Mouse (Mus musculus) midbrain, embryonic 13.5 days (tissue): Measurements from ENCODE around the gene Fmn2. TPM values are rescaled to one million over a fixed set of nuclear protein-coding genes. Genes with fewer than 3 reads are reported as not detected.

Experiments used
- ATAC-seq: fragments of 200-750 bp; cut with Nextera tagmentation; 2 replicates; pipeline ENCODE4 v1.8.0; 2017; ENCODE audit warnings: mild to moderate bottlenecking, moderate TSS enrichment, moderate library complexity
- H3K27ac ChIP-seq: fragments of 300-500 bp; sonication (generic); 2 replicates; pipeline ENCODE4 v1.5.1; 2015; ENCODE audit warnings: inconsistent platforms, mild to moderate bottlenecking, moderate library complexity
- H3K27me3 ChIP-seq: fragments of 300-500 bp; sonication (generic); 2 replicates; pipeline ENCODE4 v1.6.1; 2015; ENCODE audit warnings: mild to moderate bottlenecking, inconsistent platforms
- H3K36me3 ChIP-seq: fragments of 300-500 bp; sonication (generic); 2 replicates; pipeline ENCODE4 v1.6.1; 2015; ENCODE audit warnings: mild to moderate bottlenecking, inconsistent platforms
- H3K4me1 ChIP-seq: fragments of 300-500 bp; sonication (generic); replicated peaks from 2 replicates; pipeline ENCODE4 v1.6.1; 2015; ENCODE audit warnings: inconsistent platforms
- H3K4me2 ChIP-seq: fragments of 300-500 bp; sonication (generic); replicated peaks from 2 replicates; pipeline ENCODE4 v1.6.1; 2015; ENCODE audit warnings: moderate library complexity, mild to moderate bottlenecking, inconsistent platforms
- H3K4me3 ChIP-seq: fragments of 300-500 bp; sonication (generic); replicated peaks from 2 replicates; pipeline ENCODE4 v1.5.1; 2015; ENCODE audit warnings: mild to moderate bottlenecking, inconsistent platforms
- H3K9ac ChIP-seq: fragments of 300-500 bp; sonication (generic); replicated peaks from 2 replicates; pipeline ENCODE4 v1.6.1; 2015; ENCODE audit warnings: mild to moderate bottlenecking, inconsistent platforms
- H3K9me3 ChIP-seq: fragments of 300-500 bp; sonication (generic); 2 replicates; pipeline ENCODE4 v1.6.1; 2016; ENCODE audit warnings: mild to moderate bottlenecking, inconsistent platforms
- WGBS: fragments of 180-500 bp; shearing (Covaris S2); methylation state at CpG from one replicate; pipeline ENCODE4 v1.1.7; 2015; 5-methylcytosine and 5-hydroxymethylcytosine counted together
- polyA plus RNA-seq: library from polyadenylated mRNA; unstranded; fragments of >200 nt; fragmentation: Nextera tagmentation; extraction: Ambion mirVana; gene quantifications from 2 replicates; pipeline ENCODE4 v1.2.1, GENCODE M21; 2015

Fmn2 gene
- polyA plus RNA-seq, 1 experiment from 2014 or later = 9.9 TPM

GRCm38 (mm10) chr1:174521976-174522770 lies 20.5 kb downstream of the Fmn2 start:
- 67% methylated on average over 5 of the region's 5 CpGs for WGBS
- H3K27me3 ChIP-seq = no peaks in the 10 kb centered on the region
- no peak overlapping the region for H3K4me2 ChIP-seq
- no peak overlapping the region for H3K9ac ChIP-seq
- ATAC-seq = peak; percentile 40; the same call in 1 of the 2 replicates
- peaks cover 19% of the 10 kb centered on the region for H3K4me1 ChIP-seq
- H3K9me3 ChIP-seq = no peaks in the 10 kb centered on the region
- 0 out of 2 replicates have a peak, but pooled peaks cover 2% of the 10 kb centered on the region for H3K36me3 ChIP-seq
- no peak overlapping the region for H3K27ac ChIP-seq
- no peak overlapping the region for H3K4me3 ChIP-seq

- H3K4me1 ChIP-seq = peaks cover 19% of the 10 kb centered on the region
- H3K36me3 ChIP-seq = 0 out of 2 replicates have a peak, but pooled peaks cover 2% of the 10 kb centered on the region
- H3K9ac ChIP-seq = no peak overlapping the region
- H3K27me3 ChIP-seq = no peaks in the 10 kb centered on the region
- 0 out of 2 replicates have a peak overlapping the region, but pooled peaks have one; percentile 58 for H3K27ac ChIP-seq
- H3K4me3 ChIP-seq = no peak overlapping the region
- 50% methylated on average over 4 of the region's 4 CpGs for WGBS
- ATAC-seq = peak; percentile 60
- no peak overlapping the region for H3K4me2 ChIP-seq
- no peaks in the 10 kb centered on the region for H3K9me3 ChIP-seq
These were observed 21.3 kb downstream of the Fmn2 start for GRCm38 (mm10) chr1:174522809-174523511.

GRCm38 (mm10) chr1:174523512-174523828 lies 21.8 kb downstream of the Fmn2 start:
- Histone ChIP-seq H3K9me3 (no peaks in the 10 kb centered on the region), H3K27ac (0 out of 2 replicates have a peak overlapping the region, but pooled peaks have one; percentile 58), H3K4me2 (no peak overlapping the region), H3K36me3 (0 out of 2 replicates have a peak, but pooled peaks cover 2% of the 10 kb centered on the region), H3K9ac (no peak overlapping the region), H3K27me3 (no peaks in the 10 kb centered on the region), H3K4me1 (peaks cover 19% of the 10 kb centered on the region), H3K4me3 (no peak overlapping the region)
- ATAC-seq = peak; percentile 62
- WGBS = 65% methylated on average over 1 of the region's 1 CpGs

GRCm38 (mm10) chr1:174536742-174537453 lies 35.3 kb downstream of the Fmn2 start:
- Histone ChIP-seq H3K9ac (no peak overlapping the region), H3K4me3 (no peak overlapping the region), H3K4me1 (peaks cover 12% of the 10 kb centered on the region), H3K36me3 (0 out of 2 replicates have a peak, but pooled peaks cover 6% of the 10 kb centered on the region), H3K4me2 (no peak overlapping the region; the same call in 1 of the 2 replicates), H3K27ac (peak overlapping the region; percentile 45; the same call in 1 of the 2 replicates), H3K27me3 (no peaks in the 10 kb centered on the region), H3K9me3 (no peaks in the 10 kb centered on the region)
- WGBS = 51% methylated on average over 11 of the region's 11 CpGs
- ATAC-seq = peak; percentile 77; the same call in 1 of the 2 replicates

GRCm38 (mm10) chr1:174537491-174537890 lies 35.9 kb downstream of the Fmn2 start:
- 0 out of 2 replicates have a peak, but pooled peaks cover 6% of the 10 kb centered on the region for H3K36me3 ChIP-seq
- 0 out of 2 replicates have a peak overlapping the region, but pooled peaks have one; percentile 25 for H3K27ac ChIP-seq
- no peaks in the 10 kb centered on the region for H3K9me3 ChIP-seq
- no peaks in the 10 kb centered on the region for H3K27me3 ChIP-seq
- peaks cover 12% of the 10 kb centered on the region for H3K4me1 ChIP-seq
- H3K4me3 ChIP-seq = no peak overlapping the region
- no peak for ATAC-seq
- H3K9ac ChIP-seq = no peak overlapping the region
- no peak overlapping the region for H3K4me2 ChIP-seq
- 58% methylated on average over 3 of the region's 3 CpGs for WGBS

- ATAC-seq = no peak
- Histone ChIP-seq H3K27me3 (no peaks in the 10 kb centered on the region), H3K9me3 (no peaks in the 10 kb centered on the region), H3K4me2 (no peak overlapping the region), H3K27ac (no peak overlapping the region), H3K4me3 (no peak overlapping the region), H3K4me1 (0 out of 2 replicates have a peak, but pooled peaks cover 3% of the 10 kb centered on the region), H3K36me3 (peaks cover 6% of the 10 kb centered on the region; the same call in 1 of the 2 replicates), H3K9ac (no peak overlapping the region)
- 86% methylated on average over 5 of the region's 5 CpGs for WGBS
These were observed 46.7 kb downstream of the Fmn2 start for GRCm38 (mm10) chr1:174548291-174548690.

- no peaks in the 10 kb centered on the region for H3K9me3 ChIP-seq
- 29% methylated on average over 2 of the region's 2 CpGs for WGBS
- no peaks in the 10 kb centered on the region for H3K27me3 ChIP-seq
- no peak overlapping the region for H3K4me2 ChIP-seq
- no peak overlapping the region for H3K27ac ChIP-seq
- H3K9ac ChIP-seq = no peak overlapping the region
- no peaks in the 10 kb centered on the region for H3K36me3 ChIP-seq
- H3K4me3 ChIP-seq = no peak overlapping the region
- peak; percentile 41; the same call in 1 of the 2 replicates for ATAC-seq
- 0 out of 2 replicates have a peak, but pooled peaks cover 3% of the 10 kb centered on the region for H3K4me1 ChIP-seq
These were observed 51.8 kb downstream of the Fmn2 start for GRCm38 (mm10) chr1:174553272-174554007.

- H3K4me3 ChIP-seq = no peak overlapping the region
- no peaks in the 10 kb centered on the region for H3K36me3 ChIP-seq
- 0 out of 2 replicates have a peak, but pooled peaks cover 3% of the 10 kb centered on the region for H3K4me1 ChIP-seq
- H3K27ac ChIP-seq = no peak overlapping the region
- no peaks in the 10 kb centered on the region for H3K27me3 ChIP-seq
- no peak for ATAC-seq
- no peaks in the 10 kb centered on the region for H3K9me3 ChIP-seq
- no peak overlapping the region for H3K4me2 ChIP-seq
- WGBS = 71% methylated on average over 3 of the region's 3 CpGs
- H3K9ac ChIP-seq = no peak overlapping the region
These were observed 53.8 kb downstream of the Fmn2 start for GRCm38 (mm10) chr1:174555412-174555811.

GRCm38 (mm10) chr1:174557211-174557610 lies 55.6 kb downstream of the Fmn2 start:
- Histone ChIP-seq H3K36me3 (no peaks in the 10 kb centered on the region), H3K4me3 (no peak overlapping the region), H3K4me2 (no peak overlapping the region), H3K9me3 (no peaks in the 10 kb centered on the region), H3K4me1 (0 out of 2 replicates have a peak, but pooled peaks cover 3% of the 10 kb centered on the region), H3K27me3 (no peaks in the 10 kb centered on the region), H3K27ac (no peak overlapping the region), H3K9ac (no peak overlapping the region)
- 75% methylated on average over 4 of the region's 4 CpGs for WGBS
- no peak for ATAC-seq

- no peak overlapping the region for H3K4me2 ChIP-seq
- H3K9me3 ChIP-seq = no peaks in the 10 kb centered on the region
- ATAC-seq = no peak
- 83% methylated on average over 3 of the region's 3 CpGs for WGBS
- H3K27ac ChIP-seq = no peak overlapping the region
- no peak overlapping the region for H3K9ac ChIP-seq
- no peak overlapping the region for H3K4me3 ChIP-seq
- 0 out of 2 replicates have a peak, but pooled peaks cover 3% of the 10 kb centered on the region for H3K4me1 ChIP-seq
- H3K36me3 ChIP-seq = no peaks in the 10 kb centered on the region
- no peaks in the 10 kb centered on the region for H3K27me3 ChIP-seq
These were observed 56.2 kb downstream of the Fmn2 start for GRCm38 (mm10) chr1:174557841-174558240.

GRCm38 (mm10) chr1:174558488-174558887 lies 56.9 kb downstream of the Fmn2 start:
- Histone ChIP-seq H3K9ac (no peak overlapping the region), H3K27ac (no peak overlapping the region), H3K36me3 (no peaks in the 10 kb centered on the region), H3K9me3 (no peaks in the 10 kb centered on the region), H3K4me1 (no peaks in the 10 kb centered on the region), H3K4me3 (no peak overlapping the region), H3K27me3 (no peaks in the 10 kb centered on the region), H3K4me2 (no peak overlapping the region)
- WGBS = 93% methylated on average over 2 of the region's 2 CpGs
- no peak for ATAC-seq
